In the genomic region with DNA sequence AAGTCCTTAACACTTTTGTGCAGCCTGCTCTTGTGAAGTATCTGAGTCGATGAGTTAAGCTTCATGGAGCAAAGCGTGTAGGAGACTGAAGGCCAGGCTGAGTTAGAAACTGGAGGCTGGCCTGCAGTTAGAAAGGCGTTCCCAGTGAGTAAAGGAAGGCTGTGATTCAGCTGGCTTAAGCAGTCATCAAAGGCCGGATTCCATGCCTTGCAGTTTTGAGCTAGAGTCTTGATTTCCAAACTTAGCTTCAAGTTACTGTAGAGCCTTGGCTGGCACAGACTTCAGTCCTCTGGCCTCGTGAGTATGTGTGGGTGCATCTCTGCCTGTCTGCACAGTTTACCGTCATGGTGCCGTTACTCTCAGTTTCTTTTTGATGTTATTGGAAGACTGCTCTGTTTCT, we compare ENCODE assay signal across 13 mouse cellular contexts.
"Had no signal": no experiment of that assay in that cellular context is flagged by ENCODE, and none has a peak within 500 bp of the region (broad histone marks: within the 10 kb centered on the region; RNA-seq: fewer than 3 reads in every experiment).

No protein-coding gene starts in this region.

- H3K27me3 ChIP-seq: limb, embryonic 13.5 days; midbrain, embryonic 13.5 days; neural tube, embryonic 15.5 days had no signal

- H3K4me1 ChIP-seq: limb, embryonic 13.5 days; midbrain, embryonic 13.5 days had no signal

- H3K9ac ChIP-seq: limb, embryonic 13.5 days; liver, embryonic 14.5 days; midbrain, embryonic 13.5 days; neural tube, embryonic 15.5 days had no signal

- H3K27ac ChIP-seq: kidney, postnatal 0 days; limb, embryonic 13.5 days; liver, embryonic 14.5 days; midbrain, embryonic 13.5 days; neural tube, embryonic 15.5 days had no signal

- DNase-seq: kidney, adult 9 months; kidney, postnatal 36 days; layer of hippocampus, adult 9-11 months; left cerebral cortex, postnatal 4 days; lung, adult 18-20 months; lung, postnatal 36 days; thymus, postnatal 4 days had no signal

- H3K4me2 ChIP-seq: limb, embryonic 13.5 days; midbrain, embryonic 13.5 days; neural tube, embryonic 15.5 days had no signal

- H3K36me3 ChIP-seq: neural tube, embryonic 15.5 days had no signal

- H3K9me3 ChIP-seq: limb, embryonic 13.5 days; midbrain, embryonic 13.5 days; neural tube, embryonic 15.5 days had no signal

- H3K4me3 ChIP-seq: limb, embryonic 13.5 days; midbrain, embryonic 13.5 days; myocyte; neural tube, embryonic 15.5 days had no signal

- ATAC-seq: midbrain, embryonic 13.5 days had no signal
